Mouse (Mus musculus): Measurements from ENCODE around the gene Lax1. TPM values are rescaled to one million over a fixed set of nuclear protein-coding genes. Genes with fewer than 3 reads are reported as not detected.
A peak's percentile ranks its signal among the peaks of the same experiment; 100 is the strongest.

Gene Lax1
- polyA plus RNA-seq, 1 experiment from 2014 or later, result 0.76 TPM

DNA sequence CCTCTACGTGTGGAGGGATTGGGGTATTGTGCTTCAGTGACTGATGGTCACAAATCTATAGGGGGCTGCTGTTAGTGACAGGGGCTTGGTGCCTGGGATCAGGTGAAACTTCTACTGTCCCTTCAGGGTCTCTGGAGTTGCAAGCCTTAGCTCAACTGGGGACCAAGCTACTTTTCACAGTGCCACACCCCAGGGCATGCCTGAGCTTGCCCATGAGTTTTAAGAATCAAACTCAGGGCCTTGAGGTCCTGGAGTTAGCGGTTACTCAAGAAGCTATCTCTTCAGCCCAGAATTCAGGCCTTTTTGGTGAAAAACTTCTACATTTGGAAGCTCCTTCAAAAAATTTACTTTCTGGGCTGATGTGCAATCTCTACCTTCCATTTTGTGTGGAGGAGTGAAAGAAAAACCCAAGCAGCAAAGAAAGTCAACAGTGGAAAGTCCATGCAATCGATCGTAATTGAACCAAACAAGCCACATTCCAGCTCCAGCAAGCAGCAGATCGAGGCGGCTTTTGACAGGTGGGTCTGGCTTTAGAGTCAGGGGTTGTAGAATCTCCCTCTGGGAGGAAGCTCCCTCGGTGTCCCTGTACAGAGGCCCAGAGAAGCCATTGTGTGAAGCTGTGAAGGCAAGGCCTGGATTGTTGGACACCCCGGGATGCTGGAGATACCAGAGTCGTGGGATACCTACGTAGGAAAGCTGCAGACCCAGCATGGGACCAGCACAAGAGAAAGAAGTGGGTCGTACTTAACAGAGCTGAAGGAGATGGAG, 25.5 kb downstream of the Lax1 start:
- Histone ChIP-seq H3K4me3 (ENCODE audit: low read depth, low read length) (no peak overlapping the region), H3K27me3 (ENCODE audit: control insufficient read depth, insufficient read depth, low read length) (no peaks in the 10 kb centered on the region), H3K9me3 (replicated peaks; ENCODE audit: control insufficient read depth, low read length) (no peaks in the 10 kb centered on the region), H3K36me3 (replicated peaks; ENCODE audit: control insufficient read depth, insufficient read depth, low read depth, low read length) (no peaks in the 10 kb centered on the region), H3K27ac (replicated peaks; ENCODE audit: low read depth, low read length) (no peak overlapping the region), H3K4me2 (ENCODE audit: low read depth, low read length) (no peak overlapping the region), H3K4me1 (ENCODE audit: control insufficient read depth, insufficient read depth, low read length) (no peaks in the 10 kb centered on the region), H3K9ac (replicated peaks; ENCODE audit: low read length) (no peak overlapping the region)
- 57% methylated on average over 11 of the region's 11 CpGs for WGBS
- DNase-seq (ENCODE audit: low spot score) (no peak), ATAC-seq (replicated peaks; ENCODE audit: insufficient number of reproducible peaks, low FRiP score, low TSS enrichment, low read depth) (no peak)

DNA sequence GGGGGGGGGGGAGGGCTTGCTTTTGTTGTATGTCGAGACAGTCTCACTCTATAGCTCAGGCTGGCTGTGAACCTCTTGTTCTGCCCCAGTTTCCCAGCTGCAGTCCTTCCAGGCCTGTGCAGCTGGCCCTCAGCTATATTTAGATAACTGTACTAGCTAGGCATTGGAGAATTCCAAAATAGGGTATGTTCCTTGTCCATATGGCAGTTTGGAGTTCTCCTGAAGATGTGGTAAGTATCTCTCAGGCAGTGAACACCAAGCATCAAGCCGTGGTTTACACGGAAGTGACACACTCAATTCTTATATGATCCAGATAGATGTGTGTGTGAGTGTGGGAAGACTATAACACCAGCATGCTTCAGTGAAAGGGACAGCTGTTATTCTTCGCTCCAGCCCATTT, 26.5 kb downstream of the Lax1 start:
- no peaks in the 10 kb centered on the region for H3K36me3 ChIP-seq (replicated peaks; ENCODE audit: control insufficient read depth, insufficient read depth, low read depth, low read length)
- no peak overlapping the region for H3K9ac ChIP-seq (replicated peaks; ENCODE audit: low read length)
- 84% methylated on average over 4 of the region's 4 CpGs for WGBS
- ATAC-seq (replicated peaks; ENCODE audit: insufficient number of reproducible peaks, low FRiP score, low TSS enrichment, low read depth) (no peak), DNase-seq (ENCODE audit: low spot score) (no peak)
- H3K27me3 ChIP-seq (ENCODE audit: control insufficient read depth, insufficient read depth, low read length), result no peaks in the 10 kb centered on the region
- no peak overlapping the region for H3K4me2 ChIP-seq (ENCODE audit: low read depth, low read length)
- no peaks in the 10 kb centered on the region for H3K9me3 ChIP-seq (replicated peaks; ENCODE audit: control insufficient read depth, low read length)
- no peak overlapping the region for H3K27ac ChIP-seq (replicated peaks; ENCODE audit: low read depth, low read length)
- no peak overlapping the region for H3K4me3 ChIP-seq (ENCODE audit: low read depth, low read length)
- H3K4me1 ChIP-seq (ENCODE audit: control insufficient read depth, insufficient read depth, low read length), result no peaks in the 10 kb centered on the region

- ATAC-seq (replicated peaks; ENCODE audit: insufficient number of reproducible peaks, low FRiP score, low TSS enrichment, low read depth) (no peak), DNase-seq (ENCODE audit: low spot score) (no peak)
- no peaks in the 10 kb centered on the region for H3K4me1 ChIP-seq (ENCODE audit: control insufficient read depth, insufficient read depth, low read length)
- no peaks in the 10 kb centered on the region for H3K36me3 ChIP-seq (replicated peaks; ENCODE audit: control insufficient read depth, insufficient read depth, low read depth, low read length)
- no peaks in the 10 kb centered on the region for H3K27me3 ChIP-seq (ENCODE audit: control insufficient read depth, insufficient read depth, low read length)
- H3K9ac ChIP-seq (replicated peaks; ENCODE audit: low read length), result no peak overlapping the region
- no peak overlapping the region for H3K4me2 ChIP-seq (ENCODE audit: low read depth, low read length)
- no peaks in the 10 kb centered on the region for H3K9me3 ChIP-seq (replicated peaks; ENCODE audit: control insufficient read depth, low read length)
- H3K27ac ChIP-seq (replicated peaks; ENCODE audit: low read depth, low read length), result no peak overlapping the region
- no peak overlapping the region for H3K4me3 ChIP-seq (ENCODE audit: low read depth, low read length)
- 94% methylated on average over 7 of the region's 7 CpGs for whole genome bisulfite sequencing
These were observed 27.0 kb downstream of the Lax1 start for GRCm38 (mm10) chr1:133662941-133663340.

- H3K9ac ChIP-seq (replicated peaks; ENCODE audit: low read length), result peak within 1 kb of the TSS; percentile 92
- no peaks in the 10 kb centered on the region for H3K9me3 ChIP-seq (replicated peaks; ENCODE audit: control insufficient read depth, low read length)
- peak within 1 kb of the TSS; percentile 87 for H3K27ac ChIP-seq (replicated peaks; ENCODE audit: low read depth, low read length)
- H3K4me3 ChIP-seq (ENCODE audit: low read depth, low read length), result peak within 1 kb of the TSS; percentile 89
- H3K4me2 ChIP-seq (ENCODE audit: low read depth, low read length), result peak within 1 kb of the TSS; percentile 71
- DNase-seq (ENCODE audit: low spot score) (peak; percentile 99), ATAC-seq (replicated peaks; ENCODE audit: insufficient number of reproducible peaks, low FRiP score, low TSS enrichment, low read depth) (peak; percentile 98)
- H3K4me1 ChIP-seq (ENCODE audit: control insufficient read depth, insufficient read depth, low read length), result peaks cover 4% of the 10 kb centered on the region; the same call in 1 of the 2 replicates
- no peaks in the 10 kb centered on the region for H3K27me3 ChIP-seq (ENCODE audit: control insufficient read depth, insufficient read depth, low read length)
- WGBS, result 3% methylated on average over 26 of the region's 26 CpGs
- no peaks in the 10 kb centered on the region for H3K36me3 ChIP-seq (replicated peaks; ENCODE audit: control insufficient read depth, insufficient read depth, low read depth, low read length)
These were observed 28.5 kb downstream of the Lax1 start, which contains the start of gene Gm38394 for GRCm38 (mm10) chr1:133661203-133661933. Gm38394 (minus strand) TSS chr1:133661318.

DNA sequence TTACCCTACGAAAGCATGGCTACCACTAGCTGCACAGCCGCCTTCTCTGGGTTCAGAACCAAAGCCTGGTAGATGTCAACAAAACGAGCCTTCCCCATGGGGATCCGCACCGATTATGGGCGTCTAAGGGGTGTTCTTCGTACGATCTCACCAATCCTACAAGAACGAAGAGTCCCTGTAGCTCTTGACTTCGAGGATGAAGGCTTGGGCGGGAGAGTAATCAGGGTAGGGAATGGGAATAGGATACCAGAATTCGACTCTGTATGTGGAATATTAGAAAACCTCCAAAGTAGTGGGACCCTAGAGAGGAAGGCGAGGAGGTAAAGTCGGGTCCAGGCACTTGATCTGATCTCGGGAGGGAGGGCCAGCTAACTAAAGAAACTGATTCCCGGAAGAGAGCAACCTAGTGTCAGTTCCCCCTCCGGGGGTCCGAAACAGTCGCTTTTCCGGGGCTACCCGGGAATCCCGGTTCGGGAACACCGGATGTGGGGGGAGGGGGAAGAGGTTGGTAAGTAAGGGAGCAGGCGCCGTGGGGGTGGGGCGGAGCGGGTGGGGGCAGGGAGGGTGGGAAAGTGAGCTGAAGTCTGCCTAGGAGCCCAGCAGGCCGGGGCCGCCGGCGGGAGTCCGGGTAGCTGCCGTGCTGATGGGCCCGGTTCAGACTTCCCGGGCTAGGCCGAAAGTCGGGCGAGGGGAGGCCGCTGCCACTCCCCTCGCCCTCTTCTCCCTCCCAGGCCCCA, 29.3 kb downstream of the Lax1 start, which contains the start of gene Zbed6:
TSS of gene Zbed6 (minus strand) at position 420 of the 737 bp plus-strand sequence.
- H3K9ac ChIP-seq (replicated peaks; ENCODE audit: low read length), result peak within 1 kb of the TSS; percentile 92
- peaks cover 4% of the 10 kb centered on the region; the same call in 1 of the 2 replicates for H3K4me1 ChIP-seq (ENCODE audit: control insufficient read depth, insufficient read depth, low read length)
- WGBS, result 2% methylated on average over 40 of the region's 41 CpGs
- no peaks in the 10 kb centered on the region for H3K27me3 ChIP-seq (ENCODE audit: control insufficient read depth, insufficient read depth, low read length)
- H3K4me3 ChIP-seq (ENCODE audit: low read depth, low read length), result peak within 1 kb of the TSS; percentile 89
- H3K36me3 ChIP-seq (replicated peaks; ENCODE audit: control insufficient read depth, insufficient read depth, low read depth, low read length), result no peaks in the 10 kb centered on the region
- H3K4me2 ChIP-seq (ENCODE audit: low read depth, low read length), result peak within 1 kb of the TSS; percentile 71
- no peaks in the 10 kb centered on the region for H3K9me3 ChIP-seq (replicated peaks; ENCODE audit: control insufficient read depth, low read length)
- peak within 1 kb of the TSS; percentile 87 for H3K27ac ChIP-seq (replicated peaks; ENCODE audit: low read depth, low read length)
- DNase-seq (ENCODE audit: low spot score), result peak; percentile 81
- ATAC-seq (replicated peaks; ENCODE audit: insufficient number of reproducible peaks, low FRiP score, low TSS enrichment, low read depth), result peak; percentile 80

DNA sequence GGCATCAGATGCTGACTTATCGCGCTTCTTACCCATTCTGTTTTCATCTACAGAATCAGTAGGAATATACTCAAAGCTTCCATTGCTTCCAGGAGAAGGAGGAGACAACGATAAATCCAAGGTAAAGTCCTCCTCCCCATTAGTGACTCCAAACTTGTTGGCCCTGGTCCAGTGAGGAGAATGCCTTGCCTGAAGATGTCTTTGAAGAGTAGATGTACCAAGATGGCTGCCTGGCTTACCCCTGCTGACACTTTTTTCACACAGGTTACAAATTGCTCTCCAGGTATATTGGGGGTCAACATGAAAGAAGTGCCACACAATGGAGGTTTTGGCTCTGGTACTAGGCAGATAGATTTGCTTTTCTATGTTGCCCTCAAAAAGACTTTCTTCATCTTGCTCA, 31.0 kb downstream of the Lax1 start:
- Histone ChIP-seq H3K27ac (replicated peaks; ENCODE audit: low read depth, low read length) (no peak overlapping the region), H3K4me1 (ENCODE audit: control insufficient read depth, insufficient read depth, low read length) (peaks cover 4% of the 10 kb centered on the region; the same call in 1 of the 2 replicates), H3K27me3 (ENCODE audit: control insufficient read depth, insufficient read depth, low read length) (no peaks in the 10 kb centered on the region), H3K9me3 (replicated peaks; ENCODE audit: control insufficient read depth, low read length) (no peaks in the 10 kb centered on the region), H3K9ac (replicated peaks; ENCODE audit: low read length) (no peak overlapping the region), H3K36me3 (replicated peaks; ENCODE audit: control insufficient read depth, insufficient read depth, low read depth, low read length) (no peaks in the 10 kb centered on the region), H3K4me2 (ENCODE audit: low read depth, low read length) (no peak overlapping the region), H3K4me3 (ENCODE audit: low read depth, low read length) (no peak overlapping the region)
- WGBS, result 73% methylated on average over 3 of the region's 3 CpGs
- ATAC-seq (replicated peaks; ENCODE audit: insufficient number of reproducible peaks, low FRiP score, low TSS enrichment, low read depth) (no peak), DNase-seq (ENCODE audit: low spot score) (no peak)

GRCm38 (mm10) chr1:133656811-133657210, 33.1 kb downstream of the Lax1 start:
- Histone ChIP-seq H3K4me1 (ENCODE audit: control insufficient read depth, insufficient read depth, low read length) (peaks cover 4% of the 10 kb centered on the region; the same call in 1 of the 2 replicates), H3K27ac (replicated peaks; ENCODE audit: low read depth, low read length) (no peak overlapping the region)
- no peak for DNase-seq (ENCODE audit: low spot score)

More at GRCm38 (mm10) chr1:133656811-133657210, 33.1 kb downstream of the Lax1 start:
- no peak overlapping the region for H3K9ac ChIP-seq (replicated peaks; ENCODE audit: low read length)
- H3K9me3 ChIP-seq (replicated peaks; ENCODE audit: control insufficient read depth, low read length), result no peaks in the 10 kb centered on the region
- no peaks in the 10 kb centered on the region for H3K27me3 ChIP-seq (ENCODE audit: control insufficient read depth, insufficient read depth, low read length)
- ATAC-seq (replicated peaks; ENCODE audit: insufficient number of reproducible peaks, low FRiP score, low TSS enrichment, low read depth), result no peak
- H3K4me3 ChIP-seq (ENCODE audit: low read depth, low read length), result no peak overlapping the region
- H3K36me3 ChIP-seq (replicated peaks; ENCODE audit: control insufficient read depth, insufficient read depth, low read depth, low read length), result no peaks in the 10 kb centered on the region
- no peak overlapping the region for H3K4me2 ChIP-seq (ENCODE audit: low read depth, low read length)
- WGBS, result 69% methylated on average over 5 of the region's 5 CpGs
